In the genomic region with DNA sequence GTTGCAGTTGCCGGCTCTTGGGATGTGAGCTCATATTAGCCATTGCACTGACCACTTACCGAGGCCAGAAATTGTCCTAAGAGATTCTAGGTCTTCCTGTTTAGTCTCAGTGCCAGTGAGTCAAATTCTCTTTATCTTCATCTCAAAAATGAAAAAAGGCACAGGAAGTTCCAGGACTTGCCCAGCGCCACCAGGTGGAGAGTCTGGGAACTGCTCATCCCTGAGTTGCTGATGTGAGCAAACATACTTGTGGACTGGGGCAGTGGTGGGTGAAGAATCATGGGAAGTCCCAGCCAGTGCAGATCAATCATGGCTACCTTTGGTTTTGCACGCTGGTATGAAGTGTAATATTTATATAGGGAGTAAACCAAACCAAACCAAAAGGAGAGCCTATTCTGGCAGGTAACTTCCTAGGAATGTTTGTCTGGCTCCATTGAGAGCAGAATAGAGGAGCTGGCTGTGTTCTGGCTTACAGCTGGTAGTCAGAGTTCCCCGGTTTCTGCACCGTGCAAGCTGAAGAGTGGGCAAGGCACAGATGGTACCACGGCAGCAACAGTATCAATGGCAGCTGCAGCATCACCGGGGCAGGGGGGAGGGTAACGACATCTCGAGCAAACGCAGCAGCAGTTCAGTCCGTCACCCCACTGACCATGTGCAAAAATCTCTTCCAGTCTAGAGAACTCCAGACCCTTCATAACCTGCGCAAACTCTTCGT, we compare ENCODE assay signal across 10 mouse cellular contexts. TPM values are rescaled to one million over a fixed set of nuclear protein-coding genes. Genes with fewer than 3 reads are reported as not detected.
A peak's percentile ranks its signal among the peaks of the same experiment; 100 is the strongest.
DNase-seq lines count a peak whose midpoint lies in the region; ATAC-seq and TF ChIP-seq lines count a peak whose summit lies in the region.
"Had no signal": no experiment of that assay in that cellular context is flagged by ENCODE, and none has a peak within 500 bp of the region (broad histone marks: within the 10 kb centered on the region; RNA-seq: fewer than 3 reads in every experiment).

No protein-coding gene starts in this region.

- peaks cover 0 to 13% of the 10 kb centered on the region in 2 experiments; a peak in 2 of 4 replicates for H3K4me1 ChIP-seq in MEL (ENCODE audit: control insufficient read depth in 1 of 2, insufficient read depth in 2 of 2, low read length in 2 of 2)
- H3K4me1 ChIP-seq in embryonic facial prominence, embryonic 11.5 days (ENCODE audit: control insufficient read depth, insufficient read depth, low read length) = no peaks in the 10 kb centered on the region
- H3K4me1 ChIP-seq in neural tube, embryonic 11.5 days (ENCODE audit: control insufficient read depth, insufficient read depth, low read length) = peaks cover under 1% of the 10 kb centered on the region; the same call in 1 of the 2 replicates

- TF ChIP-seq EP300 in MEL (IDR thresholded peaks at IDR 0.05; ENCODE audit: low read depth in 1 of 2, low read length in 2 of 2) = no peak

- H3K36me3 ChIP-seq in MEL (ENCODE audit: control insufficient read depth in 1 of 2, insufficient read depth in 2 of 2, low read length in 2 of 2) = peaks cover 0 to 2% of the 10 kb centered on the region in 2 experiments; a peak in 1 of 4 replicates
- H3K36me3 ChIP-seq in embryonic facial prominence, embryonic 11.5 days (replicated peaks; ENCODE audit: control insufficient read depth, insufficient read depth, low read depth, low read length) = peaks cover 9% of the 10 kb centered on the region; the same call in 1 of the 2 replicates
- H3K36me3 ChIP-seq in neural tube, embryonic 11.5 days (ENCODE audit: control insufficient read depth, insufficient read depth, low read length) = peaks cover 6% of the 10 kb centered on the region
- H3K36me3 ChIP-seq: liver, embryonic 15.5 days; stomach, embryonic 15.5 days had no signal

- 86% methylated on average over 14 of the region's 14 CpGs for WGBS in embryonic facial prominence, embryonic 11.5 days
- 80% methylated on average over 14 of the region's 14 CpGs for WGBS in neural tube, embryonic 11.5 days

- TF ChIP-seq POLR2A in MEL (IDR thresholded peaks at IDR 0.05; ENCODE audit: control insufficient read depth in 1 of 2, insufficient read depth in 1 of 2, low read depth in 1 of 2, low read length in 2 of 2, poor library complexity in 1 of 2) = no peak

- no peak overlapping the region for H3K27ac ChIP-seq in MEL (ENCODE audit: control insufficient read depth, low read depth, low read length)
- H3K27ac ChIP-seq in embryonic facial prominence, embryonic 11.5 days (replicated peaks; ENCODE audit: low read depth, low read length) = no peak overlapping the region
- H3K27ac ChIP-seq in neural tube, embryonic 11.5 days (ENCODE audit: low read depth, low read length) = no peak overlapping the region
- H3K27ac ChIP-seq: liver, embryonic 15.5 days; stomach, embryonic 15.5 days had no signal

- peak; percentile 26 for TF ChIP-seq RAD21 in MEL (IDR thresholded peaks at IDR 0.05; ENCODE audit: low read depth, low read length)

- H3K27me3 ChIP-seq in MEL (ENCODE audit: control insufficient read depth in 1 of 2, insufficient read depth in 2 of 2, low read length in 2 of 2) = no peaks in the 10 kb centered on the region
- no peaks in the 10 kb centered on the region for H3K27me3 ChIP-seq in embryonic facial prominence, embryonic 11.5 days (ENCODE audit: control insufficient read depth, insufficient read depth, low read length)
- H3K27me3 ChIP-seq in neural tube, embryonic 11.5 days (ENCODE audit: control insufficient read depth, insufficient read depth, low read length) = no peaks in the 10 kb centered on the region
- H3K27me3 ChIP-seq: liver, embryonic 15.5 days; stomach, embryonic 15.5 days had no signal

- H3K79me2 ChIP-seq in MEL (ENCODE audit: control insufficient read depth, insufficient read depth, low read length, poor library complexity) = no peaks in the 10 kb centered on the region

- no peak overlapping the region for H3K4me2 ChIP-seq in embryonic facial prominence, embryonic 11.5 days (ENCODE audit: low read depth, low read length)
- no peak overlapping the region for H3K4me2 ChIP-seq in neural tube, embryonic 11.5 days (ENCODE audit: low read depth)
- H3K4me2 ChIP-seq: liver, embryonic 15.5 days; stomach, embryonic 15.5 days had no signal

- DNase-seq in cerebellum, adult 11 months = peak; percentile 55
- DNase-seq in left cerebral cortex, adult 18-20 months (ENCODE audit: low spot score in 2 of 2) = peak; percentile 69 to 71
- no peak for DNase-seq in left cerebral cortex, postnatal 36 days (ENCODE audit: low spot score in 2 of 2)
- DNase-seq in MEL (ENCODE audit: low read depth, low spot score) = peak; percentile 62
- peak; percentile 59 for DNase-seq in embryonic facial prominence, embryonic 11.5 days (ENCODE audit: low spot score)
- DNase-seq in neural tube, embryonic 11.5 days (ENCODE audit: low spot score) = peak; percentile 48
- DNase-seq in c-Kit-positive CD71-positive TER-119-positive erythroid progenitor cells, embryonic 14.5 days (ENCODE audit: low spot score) = no peak

- TF ChIP-seq CTCF in MEL (IDR thresholded peaks at IDR 0.05 in 2 of 3, conservative IDR thresholded peaks at IDR 0.05 in 1 of 3; ENCODE audit: control insufficient read depth in 1 of 3, insufficient read depth in 1 of 3, low read depth in 2 of 3, low read length in 3 of 3, poor library complexity in 1 of 3, severe bottlenecking in 1 of 3) = peak; percentile 57 to 74 (median 67)

- no peaks in the 10 kb centered on the region for H3K9me3 ChIP-seq in MEL (replicated peaks; ENCODE audit: insufficient read depth, low read length)
- no peaks in the 10 kb centered on the region for H3K9me3 ChIP-seq in embryonic facial prominence, embryonic 11.5 days (replicated peaks; ENCODE audit: control insufficient read depth, low read length)
- no peaks in the 10 kb centered on the region for H3K9me3 ChIP-seq in neural tube, embryonic 11.5 days (ENCODE audit: control insufficient read depth, low read length)
- H3K9me3 ChIP-seq: liver, embryonic 15.5 days; stomach, embryonic 15.5 days had no signal

- H3K4me3 ChIP-seq in MEL (ENCODE audit: control insufficient read depth in 1 of 2, insufficient read depth in 1 of 2, low read depth in 2 of 2, low read length in 2 of 2) = no peak overlapping the region
- H3K4me3 ChIP-seq in embryonic facial prominence, embryonic 11.5 days (ENCODE audit: low read depth, low read length) = no peak overlapping the region
- no peak overlapping the region for H3K4me3 ChIP-seq in neural tube, embryonic 11.5 days (ENCODE audit: low read depth, low read length)
- H3K4me3 ChIP-seq: liver, embryonic 15.5 days; stomach, embryonic 15.5 days had no signal

- no peak overlapping the region for H3K9ac ChIP-seq in MEL (ENCODE audit: control insufficient read depth, low read depth, low read length, poor library complexity, severe bottlenecking)
- H3K9ac ChIP-seq in embryonic facial prominence, embryonic 11.5 days (replicated peaks; ENCODE audit: low read length) = no peak overlapping the region
- no peak overlapping the region for H3K9ac ChIP-seq in neural tube, embryonic 11.5 days (ENCODE audit: low read length)
- H3K9ac ChIP-seq: liver, embryonic 15.5 days; stomach, embryonic 15.5 days had no signal

- intact Hi-C loops in left cerebral cortex, postnatal 36 days (cut with DNase I) = no loop called here

- ATAC-seq in cerebellum, adult (ENCODE audit: insufficient number of reproducible peaks, low FRiP score, low TSS enrichment) = no peak
- ATAC-seq in embryonic facial prominence, embryonic 11.5 days (replicated peaks; ENCODE audit: insufficient number of reproducible peaks, low FRiP score, low TSS enrichment, low read depth) = no peak
- ATAC-seq in neural tube, embryonic 11.5 days (ENCODE audit: insufficient read depth, low FRiP score, low TSS enrichment) = no peak

TF ChIP-seq in MEL, 35 proteins besides CTCF, POLR2A, EP300 and RAD21:
- TF ChIP-seq ELF1 (IDR thresholded peaks at IDR 0.05; ENCODE audit: low read depth, low read length) (0 out of 2 replicates have a peak, but pooled peaks have one; percentile 44), UBTF (IDR thresholded peaks at IDR 0.05; ENCODE audit: borderline replicate concordance, insufficient read depth, low read depth, low read length) (no peak), ZNF384 (IDR thresholded peaks at IDR 0.05; ENCODE audit: low read depth, low read length) (peak; percentile 70), TCF12 (IDR thresholded peaks at IDR 0.05; ENCODE audit: low read depth, low read length) (no peak), CHD1 (IDR thresholded peaks at IDR 0.05; ENCODE audit: low read depth, low read length) (no peak), GABPA (IDR thresholded peaks at IDR 0.05; ENCODE audit: low read depth, low read length) (no peak), SMC3 (IDR thresholded peaks at IDR 0.05; ENCODE audit: low read depth, low read length) (peak; percentile 48), ZC3H11A (IDR thresholded peaks at IDR 0.05; ENCODE audit: low read depth, low read length) (peak; percentile 29; the same call in 1 of the 2 replicates), TAL1 (IDR thresholded peaks at IDR 0.05; ENCODE audit: low read length) (no peak), BHLHE40 (IDR thresholded peaks at IDR 0.05; ENCODE audit: borderline replicate concordance, low read depth, low read length) (no peak), MEF2A (IDR thresholded peaks at IDR 0.05; ENCODE audit: extremely low read depth, insufficient replicate concordance, low read depth, low read length, poor library complexity, severe bottlenecking) (no peak), NRF1 (IDR thresholded peaks at IDR 0.05; ENCODE audit: insufficient read depth, low read depth, low read length, poor library complexity, severe bottlenecking) (no peak), POLR2AphosphoS5 (IDR thresholded peaks at IDR 0.05; ENCODE audit: borderline replicate concordance, low read depth, low read length) (no peak), ETS1 (IDR thresholded peaks at IDR 0.05; ENCODE audit: low read depth, low read length) (no peak), NELFE (IDR thresholded peaks at IDR 0.05; ENCODE audit: low read depth, low read length) (no peak), MAX (IDR thresholded peaks at IDR 0.05; ENCODE audit: low read length) (no peak)

RNA-seq across cellular contexts. Expression of a gene that starts 38.7 kb away (rescaled TPM):
- 1 to 10 TPM; 7.3 to 7.9 TPM for total RNA-seq in left cerebral cortex, adult 18-20 months (2021)
- 1 to 10 TPM; 7.8 to 9.0 TPM for total RNA-seq in left cerebral cortex, postnatal 36 days (2021)
- not detected in 2 replicates for total RNA-seq in MEL (2012; rRNA removed)
- not detected for polyA plus RNA-seq in MEL (2012; ENCODE audit: insufficient read depth in 1 of 2, insufficient read length in 2 of 2, low read depth in 1 of 2, low replicate concordance in 2 of 2, missing spikeins in 1 of 2)
- 4.0 and 4.2 TPM in 2 replicates for polyA plus RNA-seq in embryonic facial prominence, embryonic 11.5 days (2014; fragmentation: Nextera tagmentation; extraction: Ambion mirVana)
- polyA plus RNA-seq in neural tube, embryonic 11.5 days (2014; fragmentation: Nextera tagmentation; extraction: Ambion mirVana) = 1.3 and 1.9 TPM in 2 replicates
- polyA plus RNA-seq: liver, embryonic 15.5 days had no signal

Comparison
In these comparisons a context has a peak if more than half of its experiments do, and no peak if none do; other contexts are left out.
1. DNase-seq: peak in cerebellum, adult 11 months (single experiment), left cerebral cortex, adult 18-20 months (2 of 2), MEL (single experiment), embryonic facial prominence, embryonic 11.5 days (single experiment) and neural tube, embryonic 11.5 days (single experiment); none in left cerebral cortex, postnatal 36 days (0 of 2) and c-Kit-positive CD71-positive TER-119-positive erythroid progenitor cells, embryonic 14.5 days (single experiment).